Comparison of ENCODE assay signal across 11 mouse cellular contexts in the genomic region with DNA sequence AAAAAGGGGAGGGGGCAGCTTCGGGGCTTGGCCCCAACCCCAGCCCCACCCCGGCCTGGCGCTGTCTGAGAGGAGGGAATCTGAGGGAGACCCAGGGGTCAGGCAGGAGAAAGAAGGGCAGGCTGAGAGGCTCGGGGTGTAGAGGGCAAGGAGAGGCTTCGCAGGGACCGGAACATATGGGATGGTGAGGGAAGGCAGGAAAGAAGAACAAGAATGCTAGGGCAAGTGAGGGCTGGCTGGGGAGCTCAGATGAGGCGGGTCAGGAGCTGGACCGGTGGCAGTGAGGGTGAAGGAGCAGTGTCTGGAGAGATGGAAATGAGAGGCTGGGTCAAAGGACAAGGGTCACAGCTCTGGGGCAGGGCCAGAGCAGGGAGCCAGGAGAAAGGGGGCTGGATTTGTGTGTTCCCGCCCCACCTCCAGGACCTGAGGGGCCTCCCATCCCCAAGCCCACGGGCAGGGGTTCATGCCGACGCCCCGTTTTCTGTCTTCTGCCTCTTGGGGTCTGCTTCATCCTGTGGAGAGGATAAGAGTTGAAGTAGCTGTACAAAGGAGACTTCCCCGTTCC. TPM values are rescaled to one million over a fixed set of nuclear protein-coding genes. Genes with fewer than 3 reads are reported as not detected.
DNase-seq lines count a peak whose midpoint lies in the region; ATAC-seq and TF ChIP-seq lines count a peak whose summit lies in the region.
"Had no signal": no experiment of that assay in that cellular context is flagged by ENCODE, and none has a peak within 500 bp of the region (broad histone marks: within the 10 kb centered on the region; RNA-seq: fewer than 3 reads in every experiment).

No protein-coding gene starts in this region.

- H3K9me3 ChIP-seq in heart, embryonic 16.5 days (replicated peaks; ENCODE audit: control insufficient read depth, low read length) = no peaks in the 10 kb centered on the region
- H3K9me3 ChIP-seq in embryonic facial prominence, embryonic 14.5 days (ENCODE audit: control insufficient read depth, low read length) = no peaks in the 10 kb centered on the region
- no peaks in the 10 kb centered on the region for H3K9me3 ChIP-seq in hindbrain, postnatal 0 days (ENCODE audit: low read length)
- no peaks in the 10 kb centered on the region for H3K9me3 ChIP-seq in midbrain, embryonic 13.5 days
- H3K9me3 ChIP-seq: G1E had no signal

- no peak for TF ChIP-seq CTCF in hindbrain, postnatal 0 days (IDR thresholded peaks at IDR 0.05; ENCODE audit: low read depth)

- peaks cover 22% of the 10 kb centered on the region for H3K36me3 ChIP-seq in heart, embryonic 16.5 days (ENCODE audit: control insufficient read depth, insufficient read depth)
- H3K36me3 ChIP-seq in embryonic facial prominence, embryonic 14.5 days (ENCODE audit: control insufficient read depth, insufficient read depth, low read length) = peaks cover 27% of the 10 kb centered on the region
- peaks cover 13% of the 10 kb centered on the region for H3K36me3 ChIP-seq in hindbrain, postnatal 0 days (ENCODE audit: insufficient read depth, low read length)
- peaks cover 29% of the 10 kb centered on the region for H3K36me3 ChIP-seq in midbrain, embryonic 13.5 days
- H3K36me3 ChIP-seq: G1E had no signal

- H3K9ac ChIP-seq in heart, embryonic 16.5 days (ENCODE audit: low read length) = peak overlapping the region; percentile 38; the same call in 1 of the 2 replicates
- H3K9ac ChIP-seq in embryonic facial prominence, embryonic 14.5 days (ENCODE audit: low read depth, low read length) = no peak overlapping the region
- H3K9ac ChIP-seq in hindbrain, postnatal 0 days (replicated peaks; ENCODE audit: low read length) = no peak overlapping the region
- H3K9ac ChIP-seq in midbrain, embryonic 13.5 days (replicated peaks) = peak overlapping the region; percentile 100

- no peak for ATAC-seq in heart, embryonic 16.5 days (replicated peaks; ENCODE audit: extremely low read depth, insufficient read depth, low FRiP score)
- ATAC-seq in embryonic facial prominence, embryonic 14.5 days (ENCODE audit: low read depth) = no peak
- no peak for ATAC-seq in hindbrain, postnatal 0 days
- no peak for ATAC-seq in midbrain, embryonic 13.5 days

- H3K4me3 ChIP-seq in heart, embryonic 16.5 days (ENCODE audit: low read length) = no peak overlapping the region
- no peak overlapping the region for H3K4me3 ChIP-seq in embryonic facial prominence, embryonic 14.5 days (ENCODE audit: low read depth, low read length)
- H3K4me3 ChIP-seq in hindbrain, postnatal 0 days (ENCODE audit: low read length) = no peak overlapping the region
- peak overlapping the region; percentile 94 for H3K4me3 ChIP-seq in midbrain, embryonic 13.5 days (replicated peaks)

- H3K4me1 ChIP-seq in heart, embryonic 16.5 days (ENCODE audit: control insufficient read depth, insufficient read depth, low read length) = peaks cover 45% of the 10 kb centered on the region
- H3K4me1 ChIP-seq in embryonic facial prominence, embryonic 14.5 days (ENCODE audit: control insufficient read depth, insufficient read depth, low read length) = peaks cover 30% of the 10 kb centered on the region
- H3K4me1 ChIP-seq in hindbrain, postnatal 0 days (ENCODE audit: insufficient read depth, low read length) = peaks cover 25% of the 10 kb centered on the region
- H3K4me1 ChIP-seq in midbrain, embryonic 13.5 days (replicated peaks) = peaks cover 60% of the 10 kb centered on the region

- H3K27me3 ChIP-seq in heart, embryonic 16.5 days (ENCODE audit: control insufficient read depth, insufficient read depth, low read length) = peaks cover 7% of the 10 kb centered on the region; the same call in 1 of the 2 replicates
- no peaks in the 10 kb centered on the region for H3K27me3 ChIP-seq in embryonic facial prominence, embryonic 14.5 days (replicated peaks; ENCODE audit: control insufficient read depth, insufficient read depth, low read length)
- no peaks in the 10 kb centered on the region for H3K27me3 ChIP-seq in hindbrain, postnatal 0 days (ENCODE audit: insufficient read depth, low read length)
- peaks cover 12% of the 10 kb centered on the region for H3K27me3 ChIP-seq in midbrain, embryonic 13.5 days

- no peak overlapping the region for H3K4me2 ChIP-seq in heart, embryonic 16.5 days (ENCODE audit: low read depth, low read length)
- H3K4me2 ChIP-seq in embryonic facial prominence, embryonic 14.5 days (ENCODE audit: low read depth, low read length) = no peak overlapping the region
- H3K4me2 ChIP-seq in hindbrain, postnatal 0 days (ENCODE audit: low read depth, low read length) = no peak overlapping the region
- peak overlapping the region; percentile 99 for H3K4me2 ChIP-seq in midbrain, embryonic 13.5 days (replicated peaks)

- no peak overlapping the region; the same call in 1 of the 2 replicates for H3K27ac ChIP-seq in heart, embryonic 16.5 days (ENCODE audit: low read length)
- peak overlapping the region; percentile 50; the same call in 1 of the 2 replicates for H3K27ac ChIP-seq in embryonic facial prominence, embryonic 14.5 days (replicated peaks; ENCODE audit: low read depth, low read length)
- H3K27ac ChIP-seq in hindbrain, postnatal 0 days = 0 out of 2 replicates have a peak overlapping the region, but pooled peaks have one; percentile 15
- H3K27ac ChIP-seq in midbrain, embryonic 13.5 days = peak overlapping the region; percentile 100

- 76% methylated on average over 14 of the region's 14 CpGs for WGBS in heart, embryonic 16.5 days
- WGBS in embryonic facial prominence, embryonic 14.5 days = 57% methylated on average over 9 of the region's 14 CpGs
- 50% methylated on average over 13 of the region's 14 CpGs for whole genome bisulfite sequencing in hindbrain, postnatal 0 days
- 54% methylated on average over 14 of the region's 14 CpGs for WGBS in midbrain, embryonic 13.5 days

- no peak for DNase-seq in heart, adult 18-20 months
- DNase-seq in embryonic facial prominence, embryonic 14.5 days (ENCODE audit: low spot score) = no peak
- no peak for DNase-seq in hindbrain, postnatal 0 days (ENCODE audit: low spot score)
- no peak for DNase-seq in thymus, postnatal 0 days (ENCODE audit: low spot score)
- no peak for DNase-seq in urinary bladder, postnatal 14 days (ENCODE audit: low spot score)
- no peak for DNase-seq in retina, embryonic 14.5 days (ENCODE audit: low spot score)
- DNase-seq: left cerebral cortex, postnatal 4 days; thymus, postnatal 36 days had no signal

RNA-seq across cellular contexts. Expression of a gene that starts 2.3 kb away (rescaled TPM):
- 1.1 and 1.7 TPM in 2 replicates for polyA plus RNA-seq in heart, embryonic 16.5 days (2015; fragmentation: Nextera tagmentation; extraction: Ambion mirVana)
- under 1 TPM; 0.23 to 0.35 TPM for total RNA-seq in heart, adult 18-20 months (2021)
- polyA plus RNA-seq in embryonic facial prominence, embryonic 14.5 days (2014; fragmentation: Nextera tagmentation; extraction: Ambion mirVana) = 1.9 and 2.4 TPM in 2 replicates
- 1.8 and 2.2 TPM in 2 replicates for total RNA-seq in hindbrain, postnatal 0 days (2014; rRNA removed)
- 3.3 and 3.6 TPM in 2 replicates for polyA plus RNA-seq in hindbrain, postnatal 0 days (2015; fragmentation: Nextera tagmentation; extraction: Ambion mirVana)
- polyA plus RNA-seq in midbrain, embryonic 13.5 days (2015; fragmentation: Nextera tagmentation; extraction: Ambion mirVana) = 2.3 and 2.5 TPM in 2 replicates
- 5.5 and 6.1 TPM in 2 replicates for polyA plus RNA-seq in thymus, postnatal 0 days (2015; fragmentation: Nextera tagmentation; extraction: Ambion mirVana)
- polyA plus RNA-seq: G1E had no signal

RNA-seq across cellular contexts. Expression of a gene that starts 6.1 kb away (rescaled TPM):
- 203 and 265 TPM in 2 replicates for polyA plus RNA-seq in heart, embryonic 16.5 days (2015; fragmentation: Nextera tagmentation; extraction: Ambion mirVana)
- total RNA-seq in heart, adult 18-20 months (2021) = 100 to 1,000 TPM; 135 to 139 TPM
- 255 and 263 TPM in 2 replicates for polyA plus RNA-seq in embryonic facial prominence, embryonic 14.5 days (2014; fragmentation: Nextera tagmentation; extraction: Ambion mirVana)
- 913 and 1,024 TPM in 2 replicates for total RNA-seq in hindbrain, postnatal 0 days (2014; rRNA removed)
- 767 and 773 TPM in 2 replicates for polyA plus RNA-seq in hindbrain, postnatal 0 days (2015; fragmentation: Nextera tagmentation; extraction: Ambion mirVana)
- polyA plus RNA-seq in midbrain, embryonic 13.5 days (2015; fragmentation: Nextera tagmentation; extraction: Ambion mirVana) = 662 and 802 TPM in 2 replicates
- 204 and 256 TPM in 2 replicates for polyA plus RNA-seq in thymus, postnatal 0 days (2015; fragmentation: Nextera tagmentation; extraction: Ambion mirVana)

RNA-seq across cellular contexts. Expression of a gene that starts 17.4 kb away (rescaled TPM):
- polyA plus RNA-seq in heart, embryonic 16.5 days (2015; fragmentation: Nextera tagmentation; extraction: Ambion mirVana) = 387 and 398 TPM in 2 replicates
- 100 to 1,000 TPM; 185 to 191 TPM for total RNA-seq in heart, adult 18-20 months (2021)
- polyA plus RNA-seq in embryonic facial prominence, embryonic 14.5 days (2014; fragmentation: Nextera tagmentation; extraction: Ambion mirVana) = 346 and 352 TPM in 2 replicates
- 639 and 964 TPM in 2 replicates for total RNA-seq in hindbrain, postnatal 0 days (2014; rRNA removed)
- 618 and 628 TPM in 2 replicates for polyA plus RNA-seq in hindbrain, postnatal 0 days (2015; fragmentation: Nextera tagmentation; extraction: Ambion mirVana)
- polyA plus RNA-seq in midbrain, embryonic 13.5 days (2015; fragmentation: Nextera tagmentation; extraction: Ambion mirVana) = 419 and 462 TPM in 2 replicates
- 267 and 277 TPM in 2 replicates for polyA plus RNA-seq in thymus, postnatal 0 days (2015; fragmentation: Nextera tagmentation; extraction: Ambion mirVana)

RNA-seq across cellular contexts. Expression of a gene that starts 25.8 kb away (rescaled TPM):
- polyA plus RNA-seq in heart, embryonic 16.5 days (2015; fragmentation: Nextera tagmentation; extraction: Ambion mirVana) = 0.25 and 2.1 TPM in 2 replicates
- 1 to 10 TPM in 1 of 2 experiments, under 1 TPM in 1; 0.50 to 3.7 TPM for total RNA-seq in heart, adult 18-20 months (2021)
- 0.07 and 0.25 TPM in 2 replicates for polyA plus RNA-seq in embryonic facial prominence, embryonic 14.5 days (2014; fragmentation: Nextera tagmentation; extraction: Ambion mirVana)
- total RNA-seq in hindbrain, postnatal 0 days (2014; rRNA removed) = 0.05 TPM in 1 of 2 replicates, not detected in the other
- 0.13 and 0.18 TPM in 2 replicates for polyA plus RNA-seq in hindbrain, postnatal 0 days (2015; fragmentation: Nextera tagmentation; extraction: Ambion mirVana)
- polyA plus RNA-seq in midbrain, embryonic 13.5 days (2015; fragmentation: Nextera tagmentation; extraction: Ambion mirVana) = 0.07 TPM in 1 of 2 replicates, not detected in the other
- polyA plus RNA-seq in thymus, postnatal 0 days (2015; fragmentation: Nextera tagmentation; extraction: Ambion mirVana) = 102 TPM in 2 replicates
- polyA plus RNA-seq: G1E had no signal

RNA-seq across cellular contexts. Expression of a gene that starts 50.0 kb away (rescaled TPM):
- polyA plus RNA-seq in heart, embryonic 16.5 days (2015; fragmentation: Nextera tagmentation; extraction: Ambion mirVana) = 2.4 and 2.7 TPM in 2 replicates
- under 1 TPM; 0.36 to 0.84 TPM for total RNA-seq in heart, adult 18-20 months (2021)
- polyA plus RNA-seq in embryonic facial prominence, embryonic 14.5 days (2014; fragmentation: Nextera tagmentation; extraction: Ambion mirVana) = 0.95 and 1.5 TPM in 2 replicates
- total RNA-seq in hindbrain, postnatal 0 days (2014; rRNA removed) = 193 and 194 TPM in 2 replicates
- 30.1 and 31.9 TPM in 2 replicates for polyA plus RNA-seq in hindbrain, postnatal 0 days (2015; fragmentation: Nextera tagmentation; extraction: Ambion mirVana)
- polyA plus RNA-seq in midbrain, embryonic 13.5 days (2015; fragmentation: Nextera tagmentation; extraction: Ambion mirVana) = 19.2 and 22.9 TPM in 2 replicates
- 15.2 and 21.8 TPM in 2 replicates for polyA plus RNA-seq in thymus, postnatal 0 days (2015; fragmentation: Nextera tagmentation; extraction: Ambion mirVana)
- polyA plus RNA-seq: G1E had no signal

Comparison
In these comparisons a context has a peak if more than half of its experiments do, and no peak if none do; other contexts are left out.
1. H3K9ac ChIP-seq: peak in heart, embryonic 16.5 days (single experiment) and midbrain, embryonic 13.5 days (single experiment); none in embryonic facial prominence, embryonic 14.5 days (single experiment) and hindbrain, postnatal 0 days (single experiment).